Mouse (Mus musculus): ENCODE results near the gene Ntm.

Gene Ntm

GRCm38 (mm10) chr9:29962978-29963377 lies at the start of gene Ntm:
Gene Ntm (minus strand): TSS chr9:29963141.
- DNase-seq (ENCODE audit: low spot score in 2 of 2): no peak

- no peak for DNase-seq (ENCODE audit: low spot score in 2 of 2)
Observed at GRCm38 (mm10) chr9:30005701-30006100, 42.8 kb upstream of the Ntm start.

GRCm38 (mm10) chr9:30003612-30004011 lies 40.7 kb upstream of the Ntm start:
- peak in 1 of 2 experiments; percentile 15 for DNase-seq (ENCODE audit: low spot score in 2 of 2)

GRCm38 (mm10) chr9:29981177-29981915 lies 18.4 kb upstream of the Ntm start:
- DNase-seq (ENCODE audit: low spot score in 2 of 2): no peak

GRCm38 (mm10) chr9:29961954-29962867 lies 730 bp downstream of the Ntm start:
- no peak for DNase-seq (ENCODE audit: low spot score in 2 of 2)

- no peak for DNase-seq (ENCODE audit: low spot score in 2 of 2)
Observed at GRCm38 (mm10) chr9:29961512-29961911, 1.4 kb downstream of the Ntm start.

- DNase-seq (ENCODE audit: low spot score in 2 of 2): no peak
Observed at GRCm38 (mm10) chr9:29960741-29961140, 2.2 kb downstream of the Ntm start.

- DNase-seq (ENCODE audit: low spot score in 2 of 2): no peak
Observed at GRCm38 (mm10) chr9:29960236-29960635, 2.7 kb downstream of the Ntm start.

GRCm38 (mm10) chr9:29956936-29957335 lies 6.0 kb downstream of the Ntm start:
- no peak for DNase-seq (ENCODE audit: low spot score in 2 of 2)

- DNase-seq (ENCODE audit: low spot score in 2 of 2): no peak
Observed at GRCm38 (mm10) chr9:29954031-29954430, 8.9 kb downstream of the Ntm start.

GRCm38 (mm10) chr9:29949041-29949440 lies 13.9 kb downstream of the Ntm start:
- DNase-seq (ENCODE audit: low spot score in 2 of 2): no peak

GRCm38 (mm10) chr9:29943209-29944070 lies 19.5 kb downstream of the Ntm start:
- no peak for DNase-seq (ENCODE audit: low spot score in 2 of 2)

GRCm38 (mm10) chr9:29942183-29942952 lies 20.6 kb downstream of the Ntm start:
- DNase-seq (ENCODE audit: low spot score in 2 of 2): no peak

GRCm38 (mm10) chr9:29939517-29940034 lies 23.4 kb downstream of the Ntm start:
- no peak for DNase-seq (ENCODE audit: low spot score in 2 of 2)

- DNase-seq (ENCODE audit: low spot score in 2 of 2): no peak
Observed at GRCm38 (mm10) chr9:29928796-29929195, 34.1 kb downstream of the Ntm start.

GRCm38 (mm10) chr9:29925382-29925781 lies 37.6 kb downstream of the Ntm start:
- no peak for DNase-seq (ENCODE audit: low spot score in 2 of 2)

- DNase-seq (ENCODE audit: low spot score in 2 of 2): no peak
Observed at GRCm38 (mm10) chr9:29898406-29899054, 64.4 kb downstream of the Ntm start.

GRCm38 (mm10) chr9:29897448-29897847 lies 65.5 kb downstream of the Ntm start:
- DNase-seq (ENCODE audit: low spot score in 2 of 2): no peak

GRCm38 (mm10) chr9:29892792-29893191 lies 70.1 kb downstream of the Ntm start:
- DNase-seq (ENCODE audit: low spot score in 2 of 2): no peak

GRCm38 (mm10) chr9:29888712-29889111 lies 74.2 kb downstream of the Ntm start:
- DNase-seq (ENCODE audit: low spot score in 2 of 2): no peak
